In the genomic region with DNA sequence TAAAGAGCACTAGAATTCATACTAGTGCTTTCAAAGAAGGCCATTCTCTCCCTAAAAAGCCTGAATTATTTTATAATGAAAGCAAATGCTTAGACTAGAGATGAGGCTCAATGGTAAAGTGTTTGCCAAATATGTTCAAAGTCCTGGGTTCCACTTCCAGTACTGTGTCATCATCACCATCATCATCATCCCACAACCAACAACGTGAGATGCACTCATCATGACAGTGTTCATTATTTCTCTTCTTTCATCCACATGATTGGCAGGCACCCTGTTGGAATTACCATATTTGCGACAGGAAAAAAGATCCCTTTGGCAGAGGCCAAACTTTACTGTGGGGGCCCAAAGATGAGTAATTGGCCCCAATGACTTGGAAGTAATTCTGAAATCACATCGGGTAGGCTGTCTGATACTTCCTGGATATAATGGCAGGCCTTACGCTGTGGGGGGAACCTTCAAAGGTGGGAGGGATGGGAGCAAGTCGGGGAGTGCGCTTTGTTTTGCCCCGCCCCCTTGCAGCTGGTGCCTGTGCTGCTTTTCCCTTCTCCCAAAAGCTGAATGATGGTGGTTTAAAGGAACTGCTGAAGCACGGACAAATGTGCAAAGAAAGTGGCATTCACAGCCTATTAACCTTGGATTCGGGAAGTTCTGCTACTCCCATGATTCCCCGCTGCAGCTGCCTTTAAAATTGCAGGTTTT, we compare ENCODE assay signal across 10 mouse cellular contexts. TPM values are rescaled to one million over a fixed set of nuclear protein-coding genes. Genes with fewer than 3 reads are reported as not detected.
DNase-seq lines count a peak whose midpoint lies in the region; ATAC-seq and TF ChIP-seq lines count a peak whose summit lies in the region.
"Had no signal": no experiment of that assay in that cellular context is flagged by ENCODE, and none has a peak within 500 bp of the region (broad histone marks: within the 10 kb centered on the region; RNA-seq: fewer than 3 reads in every experiment).

No protein-coding gene starts in this region.

- H3K36me3 ChIP-seq in kidney, postnatal 0 days (ENCODE audit: insufficient read depth, low read length), result no peaks in the 10 kb centered on the region
- H3K36me3 ChIP-seq in ES-Bruce4 (ENCODE audit: control insufficient read depth, insufficient read depth, low read length, poor library complexity, severe bottlenecking), result no peaks in the 10 kb centered on the region
- no peaks in the 10 kb centered on the region for H3K36me3 ChIP-seq in hindbrain, embryonic 14.5 days (replicated peaks; ENCODE audit: control insufficient read depth, insufficient read depth)
- H3K36me3 ChIP-seq in lung, postnatal 0 days (ENCODE audit: insufficient read depth, low read length), result no peaks in the 10 kb centered on the region

- H3K9ac ChIP-seq in kidney, postnatal 0 days (ENCODE audit: low read depth, low read length), result no peak overlapping the region
- H3K9ac ChIP-seq in ES-Bruce4 (ENCODE audit: low read depth, poor library complexity, severe bottlenecking), result peak overlapping the region; percentile 46
- no peak overlapping the region for H3K9ac ChIP-seq in hindbrain, embryonic 14.5 days
- H3K9ac ChIP-seq in lung, postnatal 0 days (replicated peaks; ENCODE audit: low read depth), result no peak overlapping the region

- H3K27ac ChIP-seq in kidney, postnatal 0 days, result no peak overlapping the region
- H3K27ac ChIP-seq in ES-Bruce4 (ENCODE audit: insufficient read depth, low read length), result peak overlapping the region; percentile 89
- H3K27ac ChIP-seq in hindbrain, embryonic 14.5 days, result no peak overlapping the region
- H3K27ac ChIP-seq in lung, postnatal 0 days (ENCODE audit: low read length), result no peak overlapping the region

- H3K4me3 ChIP-seq in kidney, postnatal 0 days (replicated peaks; ENCODE audit: low read depth, low read length), result no peak overlapping the region
- H3K4me3 ChIP-seq in ES-Bruce4 (ENCODE audit: low read depth, low read length), result no peak overlapping the region
- H3K4me3 ChIP-seq in hindbrain, embryonic 14.5 days (replicated peaks; ENCODE audit: low read length), result no peak overlapping the region
- no peak overlapping the region for H3K4me3 ChIP-seq in lung, postnatal 0 days (ENCODE audit: low read depth, low read length)

- ATAC-seq in kidney, postnatal 0 days (replicated peaks; ENCODE audit: low FRiP score, low read depth), result no peak
- no peak for ATAC-seq in hindbrain, embryonic 14.5 days (ENCODE audit: low FRiP score)
- no peak for ATAC-seq in lung, postnatal 0 days

- H3K4me1 ChIP-seq in kidney, postnatal 0 days (replicated peaks; ENCODE audit: insufficient read depth, low read length), result no peaks in the 10 kb centered on the region
- peaks cover 4% of the 10 kb centered on the region for H3K4me1 ChIP-seq in ES-Bruce4 (ENCODE audit: control insufficient read depth, insufficient read depth, low read length)
- no peaks in the 10 kb centered on the region for H3K4me1 ChIP-seq in hindbrain, embryonic 14.5 days (replicated peaks; ENCODE audit: control insufficient read depth, insufficient read depth, low read length)
- H3K4me1 ChIP-seq in lung, postnatal 0 days (ENCODE audit: insufficient read depth, low read depth, low read length), result no peaks in the 10 kb centered on the region

- TF ChIP-seq CTCF in kidney, postnatal 0 days (IDR thresholded peaks at IDR 0.05; ENCODE audit: low read depth), result no peak
- no peak for TF ChIP-seq CTCF in ES-Bruce4 (IDR thresholded peaks at IDR 0.05; ENCODE audit: low read depth, low read length)
- no peak for TF ChIP-seq CTCF in lung, postnatal 0 days (IDR thresholded peaks at IDR 0.05)

- H3K27me3 ChIP-seq in kidney, postnatal 0 days (ENCODE audit: insufficient read depth, low read length), result no peaks in the 10 kb centered on the region
- no peaks in the 10 kb centered on the region for H3K27me3 ChIP-seq in ES-Bruce4 (ENCODE audit: control insufficient read depth, insufficient read depth, low read length, poor library complexity, severe bottlenecking)
- H3K27me3 ChIP-seq in hindbrain, embryonic 14.5 days (ENCODE audit: control insufficient read depth, insufficient read depth, low read length), result 0 out of 2 replicates have a peak, but pooled peaks cover 4% of the 10 kb centered on the region
- no peaks in the 10 kb centered on the region for H3K27me3 ChIP-seq in lung, postnatal 0 days (replicated peaks; ENCODE audit: insufficient read depth, low read length)

- peak; percentile 65; the same call in 1 of the 2 replicates for TF ChIP-seq EP300 in ES-Bruce4 (IDR thresholded peaks at IDR 0.05; ENCODE audit: insufficient read depth, low read depth, low read length)
- TF ChIP-seq EP300 in lung, postnatal 0 days (IDR thresholded peaks at IDR 0.05), result no peak

- no peaks in the 10 kb centered on the region for H3K9me3 ChIP-seq in kidney, postnatal 0 days (replicated peaks; ENCODE audit: low read length)
- no peaks in the 10 kb centered on the region for H3K9me3 ChIP-seq in ES-Bruce4 (replicated peaks; ENCODE audit: control insufficient read depth, insufficient read depth, low read length, poor library complexity, severe bottlenecking)
- H3K9me3 ChIP-seq in hindbrain, embryonic 14.5 days (ENCODE audit: control insufficient read depth, low read length), result no peaks in the 10 kb centered on the region
- H3K9me3 ChIP-seq in lung, postnatal 0 days (ENCODE audit: low read length), result no peaks in the 10 kb centered on the region

- peak overlapping the region; percentile 2; the same call in 1 of the 2 replicates for H3K4me2 ChIP-seq in kidney, postnatal 0 days (ENCODE audit: low read length)
- 0 out of 2 replicates have a peak overlapping the region, but pooled peaks have one; percentile 13 for H3K4me2 ChIP-seq in hindbrain, embryonic 14.5 days (replicated peaks)
- H3K4me2 ChIP-seq in lung, postnatal 0 days (replicated peaks; ENCODE audit: low read depth, low read length), result no peak overlapping the region

- DNase-seq in kidney, postnatal 0 days (ENCODE audit: low spot score), result peak; percentile 28
- no peak for DNase-seq in kidney, adult 18-20 months
- DNase-seq in embryo, embryonic 9.5 days (ENCODE audit: extremely low spot score), result peak; percentile 16
- no peak for DNase-seq in hindbrain, embryonic 14.5 days (ENCODE audit: low spot score)
- DNase-seq in adipocyte (ENCODE audit: low spot score), result no peak
- no peak for DNase-seq in natural killer cell, adult 2 months (ENCODE audit: low spot score in 2 of 2)
- no peak for DNase-seq in lung, postnatal 0 days (ENCODE audit: low spot score)
- DNase-seq: heart, adult 18-20 months; lung, postnatal 4 days had no signal

- peak; percentile 7 for TF ChIP-seq POLR2A in ES-Bruce4 (IDR thresholded peaks at IDR 0.05; ENCODE audit: insufficient read depth, low read length)

- WGBS in kidney, postnatal 0 days, result 26% methylated on average over 10 of the region's 10 CpGs
- 13% methylated on average over 10 of the region's 10 CpGs for WGBS in hindbrain, embryonic 14.5 days
- 57% methylated on average over 10 of the region's 10 CpGs for WGBS in lung, postnatal 0 days

RNA-seq across cellular contexts. Expression of a gene that starts 13.9 kb away (rescaled TPM):
- polyA plus RNA-seq in kidney, postnatal 0 days (2015; fragmentation: Nextera tagmentation; extraction: Ambion mirVana), result 22.5 and 26.2 TPM in 2 replicates
- 143 and 150 TPM in 2 replicates for polyA plus RNA-seq in ES-Bruce4 (2011; ENCODE audit: insufficient read depth, insufficient read length, low read depth, missing spikeins)
- polyA plus RNA-seq in hindbrain, embryonic 14.5 days (2014; fragmentation: Nextera tagmentation; extraction: Ambion mirVana), result 24.4 and 27.2 TPM in 2 replicates
- polyA plus RNA-seq in lung, postnatal 0 days (2015; fragmentation: Nextera tagmentation; extraction: Ambion mirVana), result 10.0 and 12.3 TPM in 2 replicates

Comparison
In these comparisons a context has a peak if more than half of its experiments do, and no peak if none do; other contexts are left out.
1. DNase-seq: peak in kidney, postnatal 0 days (single experiment) and embryo, embryonic 9.5 days (single experiment); none in kidney, adult 18-20 months (single experiment), hindbrain, embryonic 14.5 days (single experiment), adipocyte (single experiment), natural killer cell, adult 2 months (0 of 2) and lung, postnatal 0 days (single experiment).